Mouse (Mus musculus) liver, embryonic 14.5 days (tissue): ENCODE measurements at regions not wholly inside any gene's neighbourhood (a gene's known extent, or its start where the extent isn't known, plus 50 kb on each side); places are given as distances from the start of the nearest gene placed in this dataset.

Experiments used
- CTCF ChIP-seq: IDR thresholded peaks from 2 replicates; pipeline ENCODE4 v1.5.1; 2016; ENCODE audit warnings: antibody characterized with exemption, low read depth, control low read depth
- EP300 ChIP-seq: IDR thresholded peaks from 2 replicates; pipeline ENCODE4 v1.6.1; 2016; ENCODE audit warnings: antibody characterized with exemption, low read depth

DNA sequence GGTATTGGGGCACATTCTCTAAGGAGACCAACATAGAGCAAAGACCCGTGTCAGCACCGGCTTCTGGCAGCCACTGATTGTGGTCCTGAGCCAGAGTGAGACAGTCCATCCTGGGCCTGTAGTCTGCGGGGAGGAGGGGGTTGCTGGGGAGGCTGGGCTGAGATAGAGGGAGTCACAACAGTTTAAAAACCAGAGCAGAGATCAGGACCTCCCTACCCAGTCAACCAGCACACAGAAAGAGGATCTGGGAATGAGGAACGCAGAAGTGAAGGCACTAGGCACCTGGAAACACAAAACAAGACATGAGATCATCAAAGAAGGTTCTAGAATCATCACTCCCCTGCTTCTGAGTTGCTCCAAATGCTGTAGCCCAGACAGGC lies 72.4 kb upstream of the Frmd6 start:
- no peak for TF ChIP-seq CTCF
- TF ChIP-seq EP300 = no peak
